Mouse (Mus musculus): ENCODE data around the gene Zcchc24. TPM values are rescaled to one million over a fixed set of nuclear protein-coding genes. Genes with fewer than 3 reads are reported as not detected.

The Zcchc24 gene
- total RNA-seq, 2 experiments from 2014 or later = 47.0 TPM

DNA sequence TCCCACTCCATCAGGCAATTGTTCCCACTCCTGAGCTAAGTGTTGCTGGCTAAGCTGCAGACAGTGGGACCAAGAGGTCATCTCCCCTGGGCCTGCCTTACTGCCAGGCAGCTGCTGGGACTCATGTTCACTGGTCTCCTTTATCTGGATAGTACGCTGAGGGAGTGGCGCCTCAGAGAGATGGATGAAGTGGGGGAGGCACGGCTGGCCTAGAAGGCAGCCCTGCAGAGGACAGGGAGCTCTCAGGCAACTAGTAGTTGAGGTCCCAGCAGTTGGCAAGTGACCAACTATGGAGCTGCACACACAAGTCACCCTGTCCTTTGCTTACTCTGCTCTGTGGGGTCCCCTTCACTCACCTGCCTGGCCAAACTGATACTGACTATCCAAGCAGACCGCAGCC, 58.8 kb downstream of the Zcchc24 start:
- no peak for TF ChIP-seq CTCF (IDR thresholded peaks at IDR 0.05)
- H3K27ac ChIP-seq = no peak overlapping the region
- no peak for DNase-seq (ENCODE audit: extremely low spot score in 1 of 2, low spot score in 2 of 2)
- intact Hi-C loops (cut with DNase I) = no loop called here
- H3K4me3 ChIP-seq = no peak overlapping the region

DNA sequence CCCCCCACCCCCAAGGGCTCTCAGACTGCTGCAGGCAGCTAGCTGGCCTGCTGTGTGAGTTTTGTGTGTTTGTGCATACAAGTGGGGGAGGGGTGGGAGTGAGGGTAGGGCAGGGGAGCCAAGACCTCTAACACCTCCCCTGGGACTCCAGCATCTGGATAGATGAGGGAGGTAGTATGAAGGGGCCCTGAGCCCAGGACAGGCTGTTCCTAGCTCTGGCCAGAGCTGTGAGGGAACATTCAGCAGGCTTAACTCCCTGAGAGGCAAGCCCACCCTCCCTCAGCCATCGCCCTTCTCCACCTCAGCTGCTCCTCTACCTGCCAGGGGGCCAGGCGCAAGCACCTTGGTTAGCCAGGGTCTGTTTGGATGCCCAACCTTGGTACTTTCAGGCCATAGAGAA, 59.9 kb downstream of the Zcchc24 start:
- TF ChIP-seq CTCF (IDR thresholded peaks at IDR 0.05) = no peak
- no peak for DNase-seq (ENCODE audit: extremely low spot score in 1 of 2, low spot score in 2 of 2)
- intact Hi-C loops (cut with DNase I) = no loop called here
- H3K4me3 ChIP-seq = no peak overlapping the region
- no peak overlapping the region for H3K27ac ChIP-seq

DNA sequence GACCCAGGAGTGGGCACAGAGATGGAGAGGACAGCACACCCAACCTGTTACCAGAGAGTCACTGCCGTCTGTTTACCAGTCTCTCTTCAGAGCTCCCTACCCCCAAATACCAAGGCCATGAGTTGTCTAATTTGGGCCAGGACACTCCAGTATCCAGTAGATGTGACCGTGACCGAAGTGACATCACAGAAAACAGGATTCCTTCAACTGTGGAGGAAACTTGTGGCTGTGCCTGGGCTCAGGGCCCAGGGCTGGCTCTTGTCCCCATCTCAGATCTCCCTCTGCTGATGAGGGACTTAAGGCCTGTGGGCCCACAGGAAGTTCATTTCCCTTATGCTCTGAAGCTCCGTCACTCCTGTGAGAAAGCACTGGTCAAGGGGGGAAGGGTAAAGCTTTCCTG, 60.4 kb downstream of the Zcchc24 start:
- no peak for TF ChIP-seq CTCF (IDR thresholded peaks at IDR 0.05)
- H3K27ac ChIP-seq = no peak overlapping the region
- intact Hi-C loops (cut with DNase I) = no loop called here
- H3K4me3 ChIP-seq = no peak overlapping the region
- no peak for DNase-seq (ENCODE audit: extremely low spot score in 1 of 2, low spot score in 2 of 2)

DNA sequence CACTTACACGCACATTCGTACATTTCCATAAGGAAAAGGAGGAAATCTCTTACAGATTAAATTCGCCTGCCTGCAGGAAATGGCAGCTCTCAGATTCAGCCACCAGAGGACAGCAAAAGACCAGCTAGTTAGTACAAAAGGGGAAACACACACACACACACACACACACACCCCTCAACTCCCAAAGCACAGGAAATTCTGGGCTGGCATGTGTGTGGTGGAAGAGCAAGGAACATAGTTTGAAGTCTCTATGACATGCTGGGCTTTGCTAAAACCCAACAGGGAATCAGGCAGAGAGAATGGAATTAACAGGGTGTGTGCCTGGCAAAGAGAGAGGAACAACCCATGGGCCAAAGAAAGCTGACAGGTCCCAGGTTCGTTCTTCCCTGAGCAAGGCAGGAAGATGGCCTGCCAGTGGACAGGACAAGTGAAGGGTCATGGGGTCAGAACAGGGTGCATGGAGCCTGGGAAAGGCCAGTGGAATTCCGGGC, 61.1 kb downstream of the Zcchc24 start:
- TF ChIP-seq CTCF (IDR thresholded peaks at IDR 0.05) = peak; percentile 77
- intact Hi-C loops (cut with DNase I) = no loop called here
- Histone ChIP-seq H3K4me3 (no peak overlapping the region), H3K27ac (no peak overlapping the region)
- peak; percentile 47 to 57 for DNase-seq (ENCODE audit: extremely low spot score in 1 of 2, low spot score in 2 of 2)

DNA sequence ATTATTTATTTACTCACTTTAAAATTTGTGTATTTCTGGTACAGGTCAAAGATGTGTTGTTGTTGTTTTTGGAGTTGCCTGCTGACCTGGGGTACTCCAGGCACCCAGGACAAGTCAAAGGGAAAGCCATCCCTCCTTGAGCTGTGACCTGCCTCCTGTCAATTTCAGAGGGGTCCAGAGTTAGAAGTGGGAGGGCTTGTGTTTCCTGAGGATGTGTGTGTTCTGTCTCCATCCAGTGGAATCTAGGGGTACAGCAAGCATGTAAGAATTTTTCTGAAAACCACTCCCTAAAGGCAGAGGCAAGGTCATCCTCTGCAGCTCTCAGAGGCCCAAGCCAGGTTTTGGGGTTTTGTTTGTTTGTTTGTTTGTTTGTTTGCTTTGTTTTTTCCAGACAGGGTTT, 66.9 kb downstream of the Zcchc24 start:
- no peak for DNase-seq (ENCODE audit: extremely low spot score in 1 of 2, low spot score in 2 of 2)
- intact Hi-C loops (cut with DNase I) = loop anchor here (5.0 kb wide), 1 partner anchor 1200 kb away; no protein-coding TSS in a partner anchor
- Histone ChIP-seq H3K4me3 (no peak overlapping the region), H3K27ac (no peak overlapping the region)
- peak; percentile 83 for TF ChIP-seq CTCF (IDR thresholded peaks at IDR 0.05)

DNA sequence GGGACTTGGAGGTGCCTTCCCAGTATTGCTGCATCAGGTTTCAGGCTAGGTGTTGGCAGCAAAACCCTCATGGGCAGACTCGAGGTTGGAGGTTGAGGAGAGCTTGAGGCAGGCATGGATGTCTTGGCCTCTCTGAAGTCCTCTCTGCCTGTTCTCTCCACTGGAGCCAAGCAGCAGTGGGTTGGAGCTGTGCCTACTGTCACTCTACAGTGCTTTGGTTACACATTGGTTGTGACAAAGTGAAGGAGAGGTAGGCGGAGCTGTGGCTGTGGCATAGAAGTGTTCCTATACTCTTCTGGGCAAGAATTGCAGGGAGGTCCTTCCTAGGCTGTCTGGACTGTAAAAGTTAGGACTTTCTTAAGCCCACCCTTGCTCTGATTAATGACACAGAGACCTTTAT, 72.5 kb downstream of the Zcchc24 start:
- TF ChIP-seq CTCF (IDR thresholded peaks at IDR 0.05) = no peak
- H3K27ac ChIP-seq = no peak overlapping the region
- intact Hi-C loops (cut with DNase I) = no loop called here
- no peak for DNase-seq (ENCODE audit: extremely low spot score in 1 of 2, low spot score in 2 of 2)
- H3K4me3 ChIP-seq = no peak overlapping the region

DNA sequence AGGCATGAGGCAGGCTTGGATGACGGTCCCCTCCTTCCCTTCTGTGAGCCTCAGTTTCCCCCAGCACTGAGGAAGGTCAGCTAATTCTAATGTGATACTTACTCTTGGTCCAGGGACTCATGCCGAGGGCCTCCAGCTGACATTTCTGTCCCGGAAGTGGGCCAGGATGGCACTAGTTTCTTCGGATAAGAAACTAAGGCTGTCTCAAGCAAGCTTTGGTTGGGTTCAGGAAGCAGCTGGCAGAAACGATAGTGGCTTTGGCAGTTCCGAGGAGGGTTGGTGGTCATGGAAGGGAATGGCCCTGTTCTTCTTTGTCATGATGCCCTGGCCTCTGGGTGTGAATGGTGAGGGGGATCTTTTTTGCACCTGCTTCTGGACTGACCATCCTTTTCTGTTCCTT, 73.8 kb downstream of the Zcchc24 start:
- Histone ChIP-seq H3K4me3 (peak overlapping the region; percentile 86), H3K27ac (no peak overlapping the region)
- intact Hi-C loops (cut with DNase I) = no loop called here
- no peak for TF ChIP-seq CTCF (IDR thresholded peaks at IDR 0.05)
- no peak for DNase-seq (ENCODE audit: extremely low spot score in 1 of 2, low spot score in 2 of 2)

DNA sequence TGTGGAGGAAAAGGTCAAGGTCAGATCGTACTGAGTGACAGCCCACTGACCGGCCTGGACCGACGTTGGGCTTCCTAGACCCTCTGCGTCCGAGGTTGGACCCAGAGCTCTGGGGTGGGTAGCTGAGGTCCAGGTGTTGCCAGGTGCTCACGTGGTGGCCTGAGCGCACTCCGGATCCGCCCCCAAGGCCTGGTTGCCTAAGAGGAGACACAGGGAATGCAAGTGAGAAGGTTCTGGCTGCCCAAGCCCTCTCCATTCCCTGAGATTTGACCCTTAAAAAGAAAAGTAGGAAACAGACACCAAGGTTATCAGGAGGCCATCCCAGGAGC, 74.3 kb downstream of the Zcchc24 start:
- H3K27ac ChIP-seq = peak overlapping the region; percentile 90
- peak overlapping the region; percentile 86 for H3K4me3 ChIP-seq
- no peak for DNase-seq (ENCODE audit: extremely low spot score in 1 of 2, low spot score in 2 of 2)
- TF ChIP-seq CTCF (IDR thresholded peaks at IDR 0.05) = no peak
- intact Hi-C loops (cut with DNase I) = no loop called here

DNA sequence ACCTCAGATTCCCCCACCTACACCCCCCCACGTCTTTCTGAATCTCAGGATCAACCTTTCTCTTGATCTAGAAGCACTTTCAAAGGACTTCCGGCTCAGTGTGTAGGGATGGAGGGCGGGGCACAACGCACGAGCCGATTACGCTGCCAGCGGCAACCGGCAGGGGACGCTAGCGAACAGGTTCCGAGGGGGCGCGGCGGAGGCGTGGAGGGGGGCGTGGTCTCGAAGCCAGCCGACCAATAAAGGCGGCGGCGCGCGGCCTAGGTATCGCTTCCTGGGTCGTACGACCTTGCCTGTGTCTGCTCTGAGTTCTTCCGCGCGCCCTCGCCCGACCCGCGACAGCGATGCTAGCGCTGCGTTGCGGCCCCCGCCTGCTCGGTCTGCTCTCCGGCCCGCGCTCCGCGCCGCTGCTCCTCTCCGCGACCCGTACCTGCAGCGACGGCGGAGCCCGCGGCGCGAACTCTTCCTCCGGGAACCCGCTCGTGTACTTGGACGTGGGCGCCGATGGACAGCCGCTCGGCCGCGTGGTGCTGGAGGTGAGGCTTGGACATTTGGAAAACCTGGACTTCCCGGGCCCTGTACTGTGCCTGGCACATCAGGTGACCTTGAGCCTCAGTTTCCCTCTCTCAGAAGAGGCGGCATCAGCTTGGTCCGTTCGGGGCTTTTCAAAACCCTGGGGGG, 74.8 kb downstream of the Zcchc24 start, which contains the start of gene Ppif:
Gene Ppif (plus strand): TSS at position 267 of the 681 bp plus-strand sequence.
- peak; percentile 95 to 99 for DNase-seq (ENCODE audit: extremely low spot score in 1 of 2, low spot score in 2 of 2)
- intact Hi-C loops (cut with DNase I) = no loop called here
- Histone ChIP-seq H3K27ac (peak within 1 kb of the TSS; percentile 90), H3K4me3 (peak within 1 kb of the TSS; percentile 86)
- peak; percentile 96 for TF ChIP-seq CTCF (IDR thresholded peaks at IDR 0.05)

DNA sequence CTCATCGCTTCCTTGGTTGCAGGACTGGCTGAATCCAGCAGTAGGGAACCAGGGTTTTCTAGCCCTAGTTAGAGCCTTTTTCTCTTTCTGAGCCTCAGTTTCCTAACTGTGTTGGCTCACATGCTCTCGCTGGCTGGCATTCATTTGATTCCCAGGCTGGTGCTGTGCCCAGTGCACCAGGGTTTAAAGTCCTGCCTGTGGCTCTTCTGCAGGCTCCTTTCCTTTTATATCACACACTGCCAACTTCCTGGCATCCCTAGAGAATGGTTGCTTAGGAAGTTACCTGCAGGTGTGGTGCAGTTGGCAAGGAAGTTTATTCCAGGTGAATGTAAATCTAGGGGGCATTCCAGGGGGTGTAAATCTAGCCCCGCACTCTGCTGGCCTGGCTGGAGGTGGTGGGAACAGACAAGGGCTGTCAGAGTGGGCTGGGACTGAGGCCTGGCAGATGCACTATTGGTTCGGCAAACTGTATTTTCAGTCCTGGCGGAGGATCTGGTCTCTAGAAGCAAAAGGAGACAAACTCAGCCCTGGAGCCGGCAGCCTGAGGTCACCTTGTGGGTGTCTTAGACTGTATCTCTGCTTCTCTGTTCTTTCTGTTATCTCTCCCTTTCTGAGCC, 75.5 kb downstream of the Zcchc24 start:
- no peak for DNase-seq (ENCODE audit: extremely low spot score in 1 of 2, low spot score in 2 of 2)
- Histone ChIP-seq H3K27ac (peak overlapping the region; percentile 78), H3K4me3 (peak overlapping the region; percentile 86; the same call in 1 of the 2 replicates)
- intact Hi-C loops (cut with DNase I) = no loop called here
- no peak for TF ChIP-seq CTCF (IDR thresholded peaks at IDR 0.05)

DNA sequence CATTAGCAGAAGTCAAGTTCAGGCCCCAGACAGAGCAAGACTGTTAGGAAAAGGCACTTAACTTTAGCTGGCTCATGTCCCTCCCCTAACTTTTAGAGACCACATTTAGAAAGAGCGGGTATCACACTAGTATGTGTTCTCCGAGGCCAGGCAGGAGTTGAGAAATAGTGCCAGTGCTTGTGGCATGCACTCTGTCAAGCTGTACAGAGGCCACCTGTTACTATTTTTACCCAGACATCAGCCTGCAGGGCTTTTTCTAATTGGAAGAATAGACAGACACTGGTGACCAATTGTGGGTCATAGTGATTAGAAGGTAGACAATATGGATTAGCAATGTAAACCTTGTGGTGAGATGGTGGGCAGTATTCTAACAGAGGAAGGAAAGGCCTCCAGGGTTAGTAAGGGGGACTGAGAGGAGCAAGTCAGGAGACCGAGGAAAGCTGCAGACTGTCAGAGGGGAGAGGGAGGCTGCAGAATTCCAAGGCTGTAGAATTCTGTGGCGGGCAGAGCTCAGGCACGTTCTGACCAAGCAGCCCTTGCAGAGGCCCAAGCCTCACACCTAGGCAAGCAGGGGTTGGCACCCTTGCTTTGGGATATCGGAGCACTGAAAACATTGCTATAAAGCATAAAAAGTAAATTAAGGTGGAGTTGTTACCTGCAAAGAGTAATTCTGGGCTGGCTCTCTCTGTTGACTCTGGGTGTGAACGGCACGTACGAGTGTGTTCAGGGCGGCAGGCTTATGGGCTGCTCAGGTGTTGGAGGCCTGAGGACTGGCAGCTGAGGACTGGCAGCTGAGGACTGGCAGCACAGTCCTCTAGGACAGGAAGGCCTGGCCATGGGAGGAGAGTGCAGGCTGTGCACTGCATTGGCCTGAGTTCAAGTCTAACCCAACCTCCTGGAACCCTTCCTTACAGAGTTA, 81.6 kb downstream of the Zcchc24 start:
- intact Hi-C loops (cut with DNase I) = no loop called here
- TF ChIP-seq CTCF (IDR thresholded peaks at IDR 0.05) = no peak
- Histone ChIP-seq H3K4me3 (no peak overlapping the region), H3K27ac (no peak overlapping the region)
- no peak for DNase-seq (ENCODE audit: extremely low spot score in 1 of 2, low spot score in 2 of 2)
